Mouse (Mus musculus) Patski (cell line): ENCODE measurements around the gene Tbx2. TPM values are rescaled to one million over a fixed set of nuclear protein-coding genes. Genes with fewer than 3 reads are reported as not detected.

ENCODE experiments used
- ATAC-seq: fragments of 100-300 bp; one replicate; pipeline ENCODE4 v1.8.0; 2021
- CTCF ChIA-PET: fragments of 350-600 bp; sonication (Branson Sonifier 250); formaldehyde crosslinking; loops from one replicate; lab custom pipeline; 2022; ENCODE audit warnings: inconsistent platforms; lab: Charles Lee
- POLR2A ChIA-PET: fragments of 350-600 bp; sonication (Branson Sonifier 250); formaldehyde crosslinking; loops from one replicate; lab custom pipeline; 2022; ENCODE audit warnings: antibody characterized with exemption, inconsistent platforms; lab: Charles Lee
- DNase-seq: peaks from one replicate; pipeline ENCODE4 v3.0.0-alpha.2; 2011; ENCODE audit warnings: low read depth, low spot score
- H3K27me3 ChIP-seq: fragments of 371-371 bp; one replicate; pipeline ENCODE4 v1.5.1; 2021
- CTCF ChIP-seq: fragments of 100-300 bp; IDR thresholded peaks from one replicate; pipeline ENCODE4 v1.5.1; 2021
- in situ Hi-C: fragments of 300-500 bp; cut with MboI; formaldehyde crosslinking; loops from 3 replicates; pipeline ENCODE4 v1.11.1; 2018; ENCODE audit warnings: low pct_unique_long_range_greater_than_20kb, mixed read lengths
- polyA plus RNA-seq: library from polyadenylated mRNA; unstranded; gene quantifications from one replicate; pipeline ENCODE4 v1.2.3, GENCODE M21; 2021

Tbx2 gene
- polyA plus RNA-seq, 1 experiment from 2014 or later, result 1.8 TPM

- no peak for TF ChIP-seq CTCF
- CTCF ChIA-PET, result interaction anchor here (1.1 kb wide), 1 partner anchor 17 kb away, joined by 4 read pairs; no protein-coding TSS in a partner anchor
- POLR2A ChIA-PET, result no interaction called here
- ATAC-seq (no peak), DNase-seq (no peak)
- in situ Hi-C loops, result no loop called here
- H3K27me3 ChIP-seq, result no peaks in the 10 kb centered on the region
Measured at GRCm38 (mm10) chr11:85805779-85806178, 26.6 kb upstream of the Tbx2 start.

GRCm38 (mm10) chr11:85807353-85807752, 25.0 kb upstream of the Tbx2 start:
- in situ Hi-C loops, result no loop called here
- ATAC-seq (no peak), DNase-seq (no peak)
- H3K27me3 ChIP-seq, result no peaks in the 10 kb centered on the region
- CTCF ChIA-PET, result no interaction called here
- no peak for TF ChIP-seq CTCF
- POLR2A ChIA-PET, result no interaction called here

GRCm38 (mm10) chr11:85811229-85811628, 21.1 kb upstream of the Tbx2 start:
- ChIA-PET CTCF (interaction anchor here (0.8 to 1.1 kb wide), 3 partner anchors 12 to 293 kb away, joined by 3 read pairs; no protein-coding TSS in a partner anchor), POLR2A (interaction anchor here (1.0 kb wide), 1 partner anchor 316 kb away, joined by 3 read pairs; no protein-coding TSS in a partner anchor)
- TF ChIP-seq CTCF, result no peak
- no peaks in the 10 kb centered on the region for H3K27me3 ChIP-seq
- DNase-seq (no peak), ATAC-seq (no peak)
- in situ Hi-C loops, result no loop called here

GRCm38 (mm10) chr11:85811676-85812075, 20.7 kb upstream of the Tbx2 start:
- TF ChIP-seq CTCF, result no peak
- CTCF ChIA-PET, result interaction anchor here (0.9 to 1.1 kb wide), 2 partner anchors 12 to 293 kb away, joined by 3 read pairs; no protein-coding TSS in a partner anchor
- H3K27me3 ChIP-seq, result no peaks in the 10 kb centered on the region
- POLR2A ChIA-PET, result interaction anchor here (0.6 to 1.0 kb wide), 2 partner anchors 316 to 351 kb away, joined by 3 read pairs; no protein-coding TSS in a partner anchor
- DNase-seq (no peak), ATAC-seq (no peak)
- in situ Hi-C loops, result no loop called here

GRCm38 (mm10) chr11:85812201-85812966, 20.0 kb upstream of the Tbx2 start:
- POLR2A ChIA-PET, result interaction anchor here (0.6 kb wide), 1 partner anchor 352 kb away, joined by 3 read pairs; no protein-coding TSS in a partner anchor
- TF ChIP-seq CTCF, result no peak
- H3K27me3 ChIP-seq, result no peaks in the 10 kb centered on the region
- DNase-seq, result peak; percentile 60
- in situ Hi-C loops, result no loop called here
- CTCF ChIA-PET, result no interaction called here
- ATAC-seq, result peak; percentile 51

GRCm38 (mm10) chr11:85814678-85815077, 17.7 kb upstream of the Tbx2 start:
- ChIA-PET POLR2A (no interaction called here), CTCF (interaction anchor here (1.9 kb wide), 1 partner anchor 8 kb away, joined by 6 read pairs; no protein-coding TSS in a partner anchor)
- no peak for TF ChIP-seq CTCF
- DNase-seq, result no peak
- ATAC-seq, result no peak
- in situ Hi-C loops, result no loop called here
- H3K27me3 ChIP-seq, result no peaks in the 10 kb centered on the region

GRCm38 (mm10) chr11:85816471-85816870, 15.9 kb upstream of the Tbx2 start:
- ATAC-seq (no peak), DNase-seq (no peak)
- ChIA-PET CTCF (no interaction called here), POLR2A (no interaction called here)
- TF ChIP-seq CTCF, result no peak
- no peaks in the 10 kb centered on the region for H3K27me3 ChIP-seq
- in situ Hi-C loops, result no loop called here

- in situ Hi-C loops, result no loop called here
- ChIA-PET CTCF (no interaction called here), POLR2A (interaction anchor here (0.6 kb wide), 1 partner anchor 257 kb away, joined by 3 read pairs; no protein-coding TSS in a partner anchor)
- DNase-seq, result no peak
- ATAC-seq, result no peak
- H3K27me3 ChIP-seq, result no peaks in the 10 kb centered on the region
- no peak for TF ChIP-seq CTCF
Measured at GRCm38 (mm10) chr11:85818401-85818800, 13.9 kb upstream of the Tbx2 start.

- POLR2A ChIA-PET, result no interaction called here
- no peak for DNase-seq
- ATAC-seq, result no peak
- H3K27me3 ChIP-seq, result no peaks in the 10 kb centered on the region
- in situ Hi-C loops, result loop anchor here (5.0 kb wide), 1 partner anchor 294 kb away; no protein-coding TSS in a partner anchor
- CTCF ChIA-PET, result interaction anchor here (1.4 kb wide), 1 partner anchor 303 kb away, joined by 3 read pairs; no protein-coding TSS in a partner anchor
- TF ChIP-seq CTCF, result no peak
Measured at GRCm38 (mm10) chr11:85820959-85821358, 11.4 kb upstream of the Tbx2 start.

GRCm38 (mm10) chr11:85821659-85822058, 10.7 kb upstream of the Tbx2 start:
- H3K27me3 ChIP-seq, result no peaks in the 10 kb centered on the region
- ChIA-PET CTCF (interaction anchor here (1.2 to 1.4 kb wide), 3 partner anchors 8 to 303 kb away, joined by 3 to 6 read pairs (median 4); no protein-coding TSS in a partner anchor), POLR2A (interaction anchor here (0.8 kb wide), 1 partner anchor 85 kb away, joined by 3 read pairs; no protein-coding TSS in a partner anchor)
- DNase-seq (no peak), ATAC-seq (no peak)
- in situ Hi-C loops, result loop anchor here (5.0 kb wide), 1 partner anchor 294 kb away; no protein-coding TSS in a partner anchor
- TF ChIP-seq CTCF, result no peak
